Mouse (Mus musculus): ENCODE results near the gene Polr3a.

- TF ChIP-seq CTCF (IDR thresholded peaks at IDR 0.05; ENCODE audit: insufficient read depth, low read depth, low read length), result no peak
- no peak for TF ChIP-seq POLR2A (IDR thresholded peaks at IDR 0.05; ENCODE audit: insufficient read depth, low read depth, low read length)
Observed at GRCm38 (mm10) chr14:24530228-24530627, 43.4 kb upstream of the Polr3a start.

Measured in olfactory bulb, adult 2 months (tissue).